26 mouse cellular contexts compared by ENCODE assay signal in genomic region chr7:89171790-89172467, GRCm38 (mm10).
DNase-seq lines count a peak whose midpoint lies in the region; ATAC-seq and TF ChIP-seq lines count a peak whose summit lies in the region.
"Had no signal": no experiment of that assay in that cellular context is flagged by ENCODE, and none has a peak within 500 bp of the region (broad histone marks: within the 10 kb centered on the region; RNA-seq: fewer than 3 reads in every experiment).

No protein-coding gene starts in this region.

- peak; percentile 88 for ATAC-seq in lung, embryonic 16.5 days (ENCODE audit: low read depth)
- peak; percentile 50 for ATAC-seq in megakaryocyte, adult 5-6 weeks (ENCODE audit: poor library complexity, severe bottlenecking)
- ATAC-seq in forebrain, postnatal 0 days = no peak
- ATAC-seq: forebrain, embryonic 15.5 days; intestine, postnatal 0 days; midbrain, embryonic 16.5 days had no signal

- WGBS in lung, embryonic 16.5 days = 69% methylated on average over 4 of the region's 4 CpGs
- 82% methylated on average over 4 of the region's 4 CpGs for WGBS in forebrain, postnatal 0 days

- no peak overlapping the region for H3K4me2 ChIP-seq in lung, embryonic 16.5 days (ENCODE audit: low read depth, low read length)
- H3K4me2 ChIP-seq in forebrain, postnatal 0 days (ENCODE audit: low read depth) = no peak overlapping the region
- H3K4me2 ChIP-seq: embryonic facial prominence, embryonic 12.5 days; forebrain, embryonic 15.5 days; hindbrain, embryonic 14.5 days; kidney, embryonic 15.5 days; limb, embryonic 13.5 days; liver, embryonic 13.5 days; lung, embryonic 15.5 days had no signal

- H3K27me3 ChIP-seq in lung, embryonic 16.5 days (ENCODE audit: control insufficient read depth, insufficient read depth, low read depth, low read length) = no peaks in the 10 kb centered on the region
- no peaks in the 10 kb centered on the region for H3K27me3 ChIP-seq in forebrain, postnatal 0 days (ENCODE audit: insufficient read depth, low read length)
- H3K27me3 ChIP-seq: embryonic facial prominence, embryonic 12.5 days; forebrain, embryonic 15.5 days; kidney, embryonic 15.5 days; limb, embryonic 13.5 days; liver, embryonic 13.5 days; lung, embryonic 15.5 days had no signal

- no peak overlapping the region for H3K9ac ChIP-seq in lung, embryonic 16.5 days (ENCODE audit: low read length)
- H3K9ac ChIP-seq in forebrain, postnatal 0 days = no peak overlapping the region
- H3K9ac ChIP-seq: embryonic facial prominence, embryonic 12.5 days; forebrain, embryonic 15.5 days; hindbrain, embryonic 14.5 days; kidney, embryonic 15.5 days; limb, embryonic 13.5 days; liver, embryonic 13.5 days; lung, embryonic 15.5 days had no signal

- no peak for DNase-seq in lung, postnatal 14 days
- DNase-seq in CD4-positive helper T cell, adult 2 months (ENCODE audit: low read depth, low spot score) = peak; percentile 34
- DNase-seq in adipocyte (ENCODE audit: low spot score) = peak; percentile 12
- no peak for DNase-seq in forebrain, postnatal 0 days
- no peak for DNase-seq in left cerebral cortex, adult 9 months (ENCODE audit: low spot score in 2 of 2)
- no peak for DNase-seq in embryo, embryonic 11 days
- DNase-seq: adrenal gland, postnatal 36 days; cerebellum, adult 2 months; cerebellum, postnatal 36 days; heart, adult 11 months; heart, postnatal 36 days; kidney, postnatal 4 days; layer of hippocampus, adult 9-11 months; liver, embryonic 13.5 days; retina, postnatal 1 day had no signal

- no peaks in the 10 kb centered on the region for H3K36me3 ChIP-seq in lung, embryonic 16.5 days (ENCODE audit: control insufficient read depth, insufficient read depth, low read length)
- H3K36me3 ChIP-seq in forebrain, postnatal 0 days (ENCODE audit: insufficient read depth) = no peaks in the 10 kb centered on the region
- H3K36me3 ChIP-seq: embryonic facial prominence, embryonic 12.5 days; forebrain, embryonic 15.5 days; kidney, embryonic 15.5 days; limb, embryonic 13.5 days; liver, embryonic 13.5 days; lung, embryonic 15.5 days had no signal

- H3K27ac ChIP-seq in lung, embryonic 16.5 days (ENCODE audit: low read length) = peak overlapping the region; percentile 37; the same call in 1 of the 2 replicates
- H3K27ac ChIP-seq in forebrain, postnatal 0 days (ENCODE audit: low read depth, low read length) = no peak overlapping the region
- H3K27ac ChIP-seq: embryonic facial prominence, embryonic 12.5 days; forebrain, embryonic 15.5 days; hindbrain, embryonic 14.5 days; kidney, embryonic 15.5 days; left cerebral cortex, adult 2 months; limb, embryonic 13.5 days; liver, embryonic 13.5 days; lung, embryonic 15.5 days had no signal

- H3K4me3 ChIP-seq in lung, embryonic 16.5 days (ENCODE audit: low read length) = no peak overlapping the region
- H3K4me3 ChIP-seq in forebrain, postnatal 0 days (ENCODE audit: low read depth, low read length) = no peak overlapping the region
- H3K4me3 ChIP-seq: embryonic facial prominence, embryonic 12.5 days; forebrain, embryonic 15.5 days; kidney, embryonic 15.5 days; left cerebral cortex, adult 2 months; limb, embryonic 13.5 days; liver, embryonic 13.5 days; lung, embryonic 15.5 days had no signal

- H3K9me3 ChIP-seq in lung, embryonic 16.5 days (ENCODE audit: control insufficient read depth, low read length) = no peaks in the 10 kb centered on the region
- H3K9me3 ChIP-seq in forebrain, postnatal 0 days (ENCODE audit: low read length) = no peaks in the 10 kb centered on the region
- H3K9me3 ChIP-seq: embryonic facial prominence, embryonic 12.5 days; forebrain, embryonic 15.5 days; kidney, embryonic 15.5 days; limb, embryonic 13.5 days; liver, embryonic 13.5 days; lung, embryonic 15.5 days had no signal

- H3K4me1 ChIP-seq in lung, embryonic 16.5 days (replicated peaks; ENCODE audit: control insufficient read depth, insufficient read depth, low read length) = peaks cover 6% of the 10 kb centered on the region
- no peaks in the 10 kb centered on the region for H3K4me1 ChIP-seq in forebrain, postnatal 0 days (ENCODE audit: insufficient read depth)
- H3K4me1 ChIP-seq: forebrain, embryonic 15.5 days; kidney, embryonic 15.5 days; liver, embryonic 13.5 days had no signal

- no peak for TF ChIP-seq CTCF in forebrain, postnatal 0 days (IDR thresholded peaks at IDR 0.05; ENCODE audit: low read depth)

Comparison
In these comparisons a context has a peak if more than half of its experiments do, and no peak if none do; other contexts are left out.
1. DNase-seq: peak in CD4-positive helper T cell, adult 2 months (single experiment) and adipocyte (single experiment); none in lung, postnatal 14 days (single experiment), forebrain, postnatal 0 days (single experiment), left cerebral cortex, adult 9 months (0 of 2) and embryo, embryonic 11 days (single experiment).